Mouse (Mus musculus): ENCODE data around the gene Gm10961. TPM values are rescaled to one million over a fixed set of nuclear protein-coding genes. Genes with fewer than 3 reads are reported as not detected.

Gm10961 gene
- total and polyA plus RNA-seq, 2 experiments, result not detected

DNA sequence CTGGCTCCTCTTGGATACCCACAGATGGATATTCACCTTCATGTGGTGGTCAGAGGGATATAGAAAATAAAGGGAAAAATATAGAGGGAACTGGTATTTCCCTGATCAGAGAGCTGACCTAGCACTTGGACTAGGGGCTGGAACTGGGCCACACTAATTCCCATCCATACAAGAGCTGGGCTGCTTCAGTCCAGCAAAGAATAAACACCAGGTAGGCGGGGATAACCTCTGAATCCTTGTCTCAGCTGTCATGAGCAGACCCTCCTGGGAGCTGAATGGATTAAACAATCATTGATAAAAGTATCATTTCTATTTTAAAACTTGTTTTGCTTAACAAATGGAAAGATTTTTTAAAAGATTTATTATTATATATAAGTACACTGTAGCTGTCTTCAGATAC is 39.5 kb upstream of the Gm10961 start:
- peaks cover 27% of the 10 kb centered on the region for H3K27me3 ChIP-seq (ENCODE audit: control insufficient read depth, insufficient read depth, low read length)
- no peak for DNase-seq (ENCODE audit: extremely low read depth, low read depth, low spot score)
- H3K36me3 ChIP-seq (ENCODE audit: control insufficient read depth, insufficient read depth, low read length), result no peaks in the 10 kb centered on the region
- H3K79me2 ChIP-seq (ENCODE audit: control insufficient read depth, insufficient read depth, low read length), result no peaks in the 10 kb centered on the region
- no peaks in the 10 kb centered on the region; the same call in 1 of the 2 replicates for H3K4me1 ChIP-seq (ENCODE audit: control insufficient read depth, insufficient read depth, low read length)
- 53% methylated on average over 1 of the region's 1 CpGs for WGBS
- H3K4me3 ChIP-seq (ENCODE audit: insufficient read depth, low read depth, low read length), result no peak overlapping the region
- H3K27ac ChIP-seq (replicated peaks; ENCODE audit: insufficient read depth, low read depth, low read length), result no peak overlapping the region
- TF ChIP-seq POLR2A (IDR thresholded peaks at IDR 0.05; ENCODE audit: extremely low read depth, insufficient read depth, low read length) (no peak), CTCF (IDR thresholded peaks at IDR 0.05; ENCODE audit: low read depth, low read length) (no peak)
- no peak overlapping the region for H3K9ac ChIP-seq (ENCODE audit: low read depth, low read length)

DNA sequence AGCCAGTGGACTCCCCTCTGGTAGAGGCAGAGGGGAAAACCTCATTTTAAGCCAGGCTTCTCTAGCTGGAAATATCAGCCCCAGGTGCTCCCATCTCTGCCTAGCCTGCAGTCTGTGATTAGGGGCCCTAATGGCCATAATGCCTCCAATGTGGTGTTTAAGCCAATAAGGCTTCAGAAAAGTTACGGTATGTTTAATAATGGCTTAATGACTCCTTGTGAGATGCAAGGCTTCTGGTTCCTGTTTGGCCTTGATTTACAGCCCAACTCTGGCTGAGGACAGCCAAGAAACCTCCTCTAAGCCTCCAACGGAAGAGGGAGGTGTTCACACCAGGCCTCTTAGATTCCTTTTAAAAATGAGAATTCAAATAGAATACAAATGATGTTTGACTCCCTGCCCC is 37.5 kb upstream of the Gm10961 start:
- H3K36me3 ChIP-seq (ENCODE audit: control insufficient read depth, insufficient read depth, low read length), result no peaks in the 10 kb centered on the region
- no peak for TF ChIP-seq CTCF (IDR thresholded peaks at IDR 0.05; ENCODE audit: low read depth, low read length)
- TF ChIP-seq POLR2A (IDR thresholded peaks at IDR 0.05; ENCODE audit: extremely low read depth, insufficient read depth, low read length), result no peak
- no peaks in the 10 kb centered on the region for H3K79me2 ChIP-seq (ENCODE audit: control insufficient read depth, insufficient read depth, low read length)
- WGBS, result 75% methylated on average over 2 of the region's 2 CpGs
- H3K4me3 ChIP-seq (ENCODE audit: insufficient read depth, low read depth, low read length), result no peak overlapping the region
- H3K27me3 ChIP-seq (ENCODE audit: control insufficient read depth, insufficient read depth, low read length), result peaks cover 31% of the 10 kb centered on the region
- no peak for DNase-seq (ENCODE audit: extremely low read depth, low read depth, low spot score)
- H3K4me1 ChIP-seq (ENCODE audit: control insufficient read depth, insufficient read depth, low read length), result no peaks in the 10 kb centered on the region; the same call in 1 of the 2 replicates
- no peak overlapping the region for H3K27ac ChIP-seq (replicated peaks; ENCODE audit: insufficient read depth, low read depth, low read length)
- no peak overlapping the region for H3K9ac ChIP-seq (ENCODE audit: low read depth, low read length)

DNA sequence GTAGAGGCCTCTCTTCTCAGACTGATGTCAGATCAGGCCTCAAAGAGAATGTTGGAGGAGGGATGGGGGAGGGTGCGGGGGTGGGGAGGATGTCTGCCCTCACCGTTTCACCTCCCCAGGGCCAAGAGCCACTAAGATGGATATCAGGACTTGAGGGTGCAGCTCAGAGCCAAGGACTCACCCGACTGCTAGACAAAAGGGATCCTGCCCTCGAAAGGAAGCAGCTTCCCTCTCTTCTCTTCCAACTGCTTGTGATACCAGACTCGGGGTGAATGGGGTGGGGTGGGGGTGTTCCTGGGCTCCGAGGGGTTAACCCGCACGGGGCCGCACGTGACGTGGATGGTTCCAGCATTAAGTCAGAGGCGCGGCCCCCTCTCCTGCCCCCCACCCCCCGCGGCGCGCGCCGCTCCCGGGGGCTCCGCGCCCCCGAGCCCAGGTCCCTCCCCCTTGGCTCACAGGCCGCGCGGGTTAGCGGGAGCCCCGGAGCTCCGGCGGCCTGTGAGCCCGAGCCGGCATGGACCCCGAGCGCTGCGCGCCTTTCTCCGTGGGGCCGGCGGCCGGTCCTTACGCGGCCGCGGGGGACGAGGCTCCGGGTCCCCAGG is 36.4 kb upstream of the Gm10961 start, which contains the start of gene Alx3:
Gene Alx3, plus strand, starts transcription at position 370 of the 602 bp plus-strand sequence.
- Histone ChIP-seq H3K79me2 (ENCODE audit: control insufficient read depth, insufficient read depth, low read length) (no peaks in the 10 kb centered on the region), H3K36me3 (ENCODE audit: control insufficient read depth, insufficient read depth, low read length) (no peaks in the 10 kb centered on the region), H3K27me3 (ENCODE audit: control insufficient read depth, insufficient read depth, low read length) (peaks cover 31% of the 10 kb centered on the region), H3K4me3 (ENCODE audit: insufficient read depth, low read depth, low read length) (no peak within 1 kb of the TSS), H3K4me1 (ENCODE audit: control insufficient read depth, insufficient read depth, low read length) (no peaks in the 10 kb centered on the region; the same call in 1 of the 2 replicates), H3K9ac (ENCODE audit: low read depth, low read length) (no peak within 1 kb of the TSS), H3K27ac (replicated peaks; ENCODE audit: insufficient read depth, low read depth, low read length) (no peak within 1 kb of the TSS)
- 6% methylated on average over 31 of the region's 46 CpGs for WGBS
- TF ChIP-seq CTCF (IDR thresholded peaks at IDR 0.05; ENCODE audit: low read depth, low read length) (no peak), POLR2A (IDR thresholded peaks at IDR 0.05; ENCODE audit: extremely low read depth, insufficient read depth, low read length) (no peak)
- no peak for DNase-seq (ENCODE audit: extremely low read depth, low read depth, low spot score)

DNA sequence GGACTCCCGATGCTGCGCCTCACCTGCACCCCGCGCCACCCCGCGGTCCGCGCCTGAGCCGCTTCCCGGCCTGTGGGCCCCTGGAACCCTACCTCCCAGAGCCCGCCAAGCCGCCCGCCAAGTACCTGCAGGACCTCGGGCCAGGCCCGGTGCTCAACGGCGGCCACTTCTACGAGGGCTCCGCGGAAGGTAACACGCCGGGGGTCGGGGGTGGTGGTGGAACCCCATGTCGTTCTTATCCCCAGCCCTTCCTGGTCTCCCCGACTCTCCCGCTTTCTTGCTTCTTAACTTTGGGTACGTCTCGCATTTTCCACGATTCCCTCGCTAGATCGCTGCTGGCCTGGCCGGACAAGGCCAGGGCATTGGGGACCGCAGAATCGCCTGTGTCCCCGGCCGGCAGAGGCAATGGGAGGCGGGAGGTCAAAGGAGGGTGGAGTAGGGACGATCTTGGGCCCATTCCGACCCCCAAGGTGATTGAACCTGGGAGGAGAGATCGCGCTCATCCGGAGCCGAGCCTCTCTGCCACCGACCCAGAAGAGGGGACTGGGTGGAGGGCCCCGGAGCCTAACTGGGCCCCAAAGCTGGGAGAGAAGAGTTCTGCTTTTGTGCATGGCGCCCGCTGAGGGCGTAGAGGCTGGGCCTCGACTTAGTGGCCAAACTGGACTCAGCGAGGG is 35.7 kb upstream of the Gm10961 start:
- Histone ChIP-seq H3K9ac (ENCODE audit: low read depth, low read length) (no peak overlapping the region), H3K4me3 (ENCODE audit: insufficient read depth, low read depth, low read length) (no peak overlapping the region)
- no peak for DNase-seq (ENCODE audit: extremely low read depth, low read depth, low spot score)

DNA sequence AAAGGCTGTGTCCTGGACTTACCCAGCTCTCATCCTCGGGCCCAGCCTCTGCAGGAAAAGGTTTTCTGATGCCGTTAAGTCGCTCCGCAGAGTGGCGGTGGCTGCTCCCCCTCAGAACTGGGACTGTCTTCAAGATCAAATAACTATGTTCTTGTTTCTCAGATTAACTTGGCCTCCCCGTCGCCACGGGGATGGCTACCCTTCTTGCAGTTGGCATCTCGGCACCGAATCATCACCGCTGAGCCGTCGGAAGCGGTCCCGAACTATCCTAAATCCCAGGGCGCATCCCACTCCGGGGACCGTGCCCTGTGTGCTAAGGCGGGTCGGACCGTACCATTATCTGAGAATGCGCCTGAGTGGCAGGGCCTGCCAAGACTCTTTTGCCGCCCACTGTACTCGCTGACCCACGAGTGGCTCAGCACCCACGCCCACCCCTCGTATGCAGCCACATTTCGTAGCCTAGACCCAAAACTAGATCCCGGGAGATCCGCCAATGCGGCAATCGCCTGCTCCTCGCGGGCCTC is 35.1 kb upstream of the Gm10961 start:
- no peaks in the 10 kb centered on the region for H3K79me2 ChIP-seq (ENCODE audit: control insufficient read depth, insufficient read depth, low read length)
- no peak for DNase-seq (ENCODE audit: extremely low read depth, low read depth, low spot score)
- TF ChIP-seq POLR2A (IDR thresholded peaks at IDR 0.05; ENCODE audit: extremely low read depth, insufficient read depth, low read length) (no peak), CTCF (IDR thresholded peaks at IDR 0.05; ENCODE audit: low read depth, low read length) (no peak)
- 6% methylated on average over 34 of the region's 34 CpGs for WGBS
- no peak overlapping the region for H3K4me3 ChIP-seq (ENCODE audit: insufficient read depth, low read depth, low read length)
- H3K4me1 ChIP-seq (ENCODE audit: control insufficient read depth, insufficient read depth, low read length), result no peaks in the 10 kb centered on the region; the same call in 1 of the 2 replicates
- no peak overlapping the region for H3K27ac ChIP-seq (replicated peaks; ENCODE audit: insufficient read depth, low read depth, low read length)
- H3K27me3 ChIP-seq (ENCODE audit: control insufficient read depth, insufficient read depth, low read length), result peaks cover 31% of the 10 kb centered on the region
- no peak overlapping the region for H3K9ac ChIP-seq (ENCODE audit: low read depth, low read length)
- H3K36me3 ChIP-seq (ENCODE audit: control insufficient read depth, insufficient read depth, low read length), result no peaks in the 10 kb centered on the region

More for the DNA sequence above, 35.7 kb upstream of the Gm10961 start:
- Histone ChIP-seq H3K4me1 (ENCODE audit: control insufficient read depth, insufficient read depth, low read length) (no peaks in the 10 kb centered on the region; the same call in 1 of the 2 replicates), H3K27ac (replicated peaks; ENCODE audit: insufficient read depth, low read depth, low read length) (no peak overlapping the region), H3K79me2 (ENCODE audit: control insufficient read depth, insufficient read depth, low read length) (no peaks in the 10 kb centered on the region), H3K27me3 (ENCODE audit: control insufficient read depth, insufficient read depth, low read length) (peaks cover 31% of the 10 kb centered on the region), H3K36me3 (ENCODE audit: control insufficient read depth, insufficient read depth, low read length) (no peaks in the 10 kb centered on the region)
- TF ChIP-seq POLR2A (IDR thresholded peaks at IDR 0.05; ENCODE audit: extremely low read depth, insufficient read depth, low read length) (no peak), CTCF (IDR thresholded peaks at IDR 0.05; ENCODE audit: low read depth, low read length) (no peak)
- 3% methylated on average over 50 of the region's 50 CpGs for WGBS

Measured in liver, adult 2 months (tissue).